Mouse (Mus musculus) limb, embryonic 13.5 days (tissue): ENCODE results near the gene Psg16. TPM values are rescaled to one million over a fixed set of nuclear protein-coding genes. Genes with fewer than 3 reads are reported as not detected.
A peak's percentile ranks its signal among the peaks of the same experiment; 100 is the strongest.

ENCODE experiments used
- ATAC-seq: fragments of 200-750 bp; cut with Nextera tagmentation; 2 replicates; pipeline ENCODE4 v1.8.0; 2017; ENCODE audit warnings: low read depth, moderate number of reproducible peaks, moderate TSS enrichment; ENCODE audit not compliant: low FRiP score
- H3K27ac ChIP-seq: fragments of 300-500 bp; sonication (generic); 2 replicates; pipeline ENCODE4 v1.5.1; 2015; ENCODE audit warnings: inconsistent platforms, mild to moderate bottlenecking, moderate library complexity
- H3K27me3 ChIP-seq: fragments of 300-500 bp; sonication (generic); 2 replicates; pipeline ENCODE4 v1.6.1; 2015; ENCODE audit warnings: mild to moderate bottlenecking, inconsistent platforms
- H3K36me3 ChIP-seq: fragments of 300-500 bp; sonication (generic); 2 replicates; pipeline ENCODE4 v1.6.1; 2015; ENCODE audit warnings: inconsistent platforms, mild to moderate bottlenecking, moderate library complexity
- H3K4me1 ChIP-seq: fragments of 300-500 bp; sonication (generic); 2 replicates; pipeline ENCODE4 v1.6.1; 2015; ENCODE audit warnings: inconsistent platforms
- H3K4me2 ChIP-seq: fragments of 300-500 bp; sonication (generic); replicated peaks from 2 replicates; pipeline ENCODE4 v1.6.1; 2015; ENCODE audit warnings: inconsistent platforms, mild to moderate bottlenecking, moderate library complexity
- H3K4me3 ChIP-seq: fragments of 300-500 bp; sonication (generic); 2 replicates; pipeline ENCODE4 v1.5.1; 2015; ENCODE audit warnings: moderate library complexity, mild to moderate bottlenecking, inconsistent platforms
- H3K9ac ChIP-seq: fragments of 300-500 bp; sonication (generic); 2 replicates; pipeline ENCODE4 v1.6.1; 2015; ENCODE audit warnings: mild to moderate bottlenecking, inconsistent platforms
- H3K9me3 ChIP-seq: fragments of 300-500 bp; sonication (generic); 2 replicates; pipeline ENCODE4 v1.6.1; 2016; ENCODE audit warnings: inconsistent platforms
- WGBS: fragments of 180-500 bp; shearing (Covaris S2); methylation state at CpG from one replicate; pipeline ENCODE4 v1.1.7; 2015; 5-methylcytosine and 5-hydroxymethylcytosine counted together
- polyA plus RNA-seq: library from polyadenylated mRNA; unstranded; fragments of >200 nt; fragmentation: Nextera tagmentation; extraction: Ambion mirVana; gene quantifications from 2 replicates; pipeline ENCODE4 v1.2.1, GENCODE M21; 2015

Psg16 gene
- 0.06 and 0.17 TPM in 2 replicates for polyA plus RNA-seq

DNA sequence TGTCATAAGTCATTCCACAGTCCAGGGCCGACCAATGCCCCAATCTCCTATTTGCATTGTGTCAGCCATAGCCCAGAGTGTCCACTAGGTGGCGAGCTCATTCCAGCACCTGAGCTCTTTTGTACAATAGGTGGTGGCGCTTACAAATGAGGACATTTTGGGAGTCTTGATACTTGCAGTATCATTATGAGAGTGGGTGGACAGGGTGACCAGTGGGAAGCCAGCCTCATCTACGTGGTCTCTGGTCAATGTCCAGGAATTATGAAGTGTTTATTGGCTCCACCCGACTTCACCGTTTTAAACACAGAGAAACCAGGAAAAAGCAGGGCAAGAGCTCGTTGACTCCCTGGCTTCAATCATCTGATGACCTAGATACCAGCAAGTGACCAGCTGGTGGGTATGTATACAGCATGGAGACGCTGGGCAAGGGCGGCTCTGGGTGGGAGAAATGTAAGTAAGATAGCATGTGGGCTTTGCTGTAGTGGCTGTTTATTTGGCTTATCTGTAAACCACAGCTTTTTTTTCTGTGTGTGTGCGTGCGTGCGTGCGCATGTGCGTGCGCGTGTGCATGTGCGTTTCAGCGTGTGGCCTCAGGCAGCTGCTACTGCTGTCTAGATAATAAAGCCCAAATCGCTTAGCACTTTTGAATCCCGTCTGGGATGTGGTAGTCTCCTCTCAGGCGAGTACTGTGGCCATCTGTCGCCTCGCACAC, at the start of gene Psg16:
TSS of gene Psg16 (plus strand) at position 137 of the 712 bp plus-strand sequence.
- ATAC-seq, result peak; percentile 77; the same call in 1 of the 2 replicates
- H3K36me3 ChIP-seq, result no peaks in the 10 kb centered on the region

DNA sequence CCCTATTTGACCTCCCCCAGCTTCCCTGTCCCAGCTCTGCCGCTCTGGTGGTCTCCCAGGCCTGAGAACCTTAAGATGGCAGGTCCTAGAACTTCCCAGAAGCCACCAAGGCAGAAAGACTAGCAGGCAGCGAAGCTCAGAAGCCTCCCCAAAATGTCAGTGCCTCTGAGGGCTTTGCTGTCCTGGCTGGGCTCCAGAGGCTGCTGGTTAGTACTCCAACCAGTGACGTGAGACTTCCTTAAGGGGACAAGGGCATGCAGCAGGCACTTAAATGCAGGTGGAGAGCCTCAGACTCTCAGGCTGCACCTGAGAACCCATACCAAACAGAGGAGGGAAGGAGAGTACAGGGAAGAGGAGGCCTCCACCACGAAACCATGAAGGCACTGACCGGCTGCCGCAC, 49.7 kb upstream of the Psg16 start:
- no peak for ATAC-seq
- Histone ChIP-seq H3K4me3 (no peak overlapping the region), H3K4me2 (peak overlapping the region; percentile 84), H3K9me3 (no peaks in the 10 kb centered on the region), H3K36me3 (peaks cover 56% of the 10 kb centered on the region), H3K27ac (peak overlapping the region; percentile 39; the same call in 1 of the 2 replicates), H3K4me1 (peaks cover 36% of the 10 kb centered on the region), H3K9ac (peak overlapping the region; percentile 87), H3K27me3 (no peaks in the 10 kb centered on the region)
- 84% methylated on average over 6 of the region's 6 CpGs for WGBS

More for the DNA sequence above, at the start of gene Psg16:
- H3K4me3 ChIP-seq, result no peak within 1 kb of the TSS
- H3K27me3 ChIP-seq, result no peaks in the 10 kb centered on the region
- H3K4me1 ChIP-seq, result no peaks in the 10 kb centered on the region
- no peak within 1 kb of the TSS for H3K4me2 ChIP-seq
- H3K9ac ChIP-seq, result no peak within 1 kb of the TSS
- H3K9me3 ChIP-seq, result no peaks in the 10 kb centered on the region
- 65% methylated on average over 23 of the region's 23 CpGs for WGBS
- H3K27ac ChIP-seq, result no peak within 1 kb of the TSS

DNA sequence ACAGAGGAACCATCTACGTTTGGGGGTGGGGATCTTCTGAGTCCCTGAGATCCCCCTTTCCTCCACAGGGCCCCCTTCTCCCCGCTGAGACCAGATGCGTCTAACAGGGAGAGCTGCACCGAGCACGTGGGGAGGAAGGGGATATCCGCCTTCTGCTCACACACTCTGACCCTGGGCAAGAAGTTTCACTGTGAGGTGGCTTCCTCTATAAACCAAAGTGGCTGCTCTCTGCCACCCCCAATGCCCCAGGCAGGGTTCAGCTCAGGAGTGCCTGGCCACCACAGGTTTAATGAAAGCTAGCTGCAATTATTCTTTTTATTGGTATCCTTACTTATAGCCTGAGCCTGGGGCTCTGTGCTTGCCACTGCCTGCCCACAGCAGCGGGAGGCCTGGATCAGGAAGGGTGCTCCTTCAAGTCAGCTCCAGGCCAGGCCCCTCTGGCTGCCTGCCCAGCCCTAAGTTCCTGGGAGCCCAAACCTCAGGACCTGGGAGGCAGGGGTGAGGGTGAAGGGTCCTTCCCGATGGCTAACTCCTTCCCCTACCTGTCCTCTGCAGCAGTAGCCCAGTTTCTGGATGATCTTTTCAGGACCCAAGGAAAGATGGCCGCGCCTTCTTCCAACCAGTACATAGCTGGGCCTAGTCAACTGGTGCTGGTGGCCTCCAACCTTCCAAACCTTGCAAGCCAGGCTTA, 48.9 kb upstream of the Psg16 start:
- no peak for ATAC-seq
- Histone ChIP-seq H3K36me3 (peaks cover 48% of the 10 kb centered on the region), H3K4me2 (peak overlapping the region; percentile 84), H3K27ac (peak overlapping the region; percentile 39; the same call in 1 of the 2 replicates), H3K27me3 (no peaks in the 10 kb centered on the region), H3K9me3 (no peaks in the 10 kb centered on the region), H3K4me3 (no peak overlapping the region), H3K4me1 (peaks cover 36% of the 10 kb centered on the region), H3K9ac (peak overlapping the region; percentile 87)
- WGBS, result 46% methylated on average over 10 of the region's 10 CpGs

DNA sequence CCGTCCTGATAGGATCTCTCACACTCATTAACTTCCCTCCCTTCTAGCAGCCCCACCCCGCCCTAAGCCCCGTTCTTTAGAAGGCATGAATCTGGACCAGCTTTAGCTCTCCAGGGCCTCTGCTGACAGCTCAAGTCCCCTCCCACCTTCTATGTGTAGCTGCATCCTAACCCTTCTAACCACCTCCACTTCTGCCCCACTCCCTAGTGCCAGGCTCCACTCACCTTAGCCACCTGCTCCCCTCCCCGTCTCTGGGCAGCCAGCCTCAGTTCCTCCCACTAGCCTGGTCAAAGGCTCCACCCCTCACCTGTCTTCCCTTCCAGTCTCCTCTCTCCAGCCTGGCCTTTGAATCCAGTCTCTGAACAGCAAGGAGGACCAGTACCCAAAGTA, 48.3 kb upstream of the Psg16 start:
- peak overlapping the region; percentile 84 for H3K4me2 ChIP-seq
- H3K4me3 ChIP-seq, result no peak overlapping the region
- 62% methylated on average over 4 of the region's 4 CpGs for WGBS
- H3K36me3 ChIP-seq, result peaks cover 43% of the 10 kb centered on the region
- H3K27ac ChIP-seq, result peak overlapping the region; percentile 39; the same call in 1 of the 2 replicates
- peaks cover 36% of the 10 kb centered on the region for H3K4me1 ChIP-seq
- no peaks in the 10 kb centered on the region for H3K9me3 ChIP-seq
- H3K9ac ChIP-seq, result peak overlapping the region; percentile 87; the same call in 1 of the 2 replicates
- ATAC-seq, result no peak
- H3K27me3 ChIP-seq, result no peaks in the 10 kb centered on the region

DNA sequence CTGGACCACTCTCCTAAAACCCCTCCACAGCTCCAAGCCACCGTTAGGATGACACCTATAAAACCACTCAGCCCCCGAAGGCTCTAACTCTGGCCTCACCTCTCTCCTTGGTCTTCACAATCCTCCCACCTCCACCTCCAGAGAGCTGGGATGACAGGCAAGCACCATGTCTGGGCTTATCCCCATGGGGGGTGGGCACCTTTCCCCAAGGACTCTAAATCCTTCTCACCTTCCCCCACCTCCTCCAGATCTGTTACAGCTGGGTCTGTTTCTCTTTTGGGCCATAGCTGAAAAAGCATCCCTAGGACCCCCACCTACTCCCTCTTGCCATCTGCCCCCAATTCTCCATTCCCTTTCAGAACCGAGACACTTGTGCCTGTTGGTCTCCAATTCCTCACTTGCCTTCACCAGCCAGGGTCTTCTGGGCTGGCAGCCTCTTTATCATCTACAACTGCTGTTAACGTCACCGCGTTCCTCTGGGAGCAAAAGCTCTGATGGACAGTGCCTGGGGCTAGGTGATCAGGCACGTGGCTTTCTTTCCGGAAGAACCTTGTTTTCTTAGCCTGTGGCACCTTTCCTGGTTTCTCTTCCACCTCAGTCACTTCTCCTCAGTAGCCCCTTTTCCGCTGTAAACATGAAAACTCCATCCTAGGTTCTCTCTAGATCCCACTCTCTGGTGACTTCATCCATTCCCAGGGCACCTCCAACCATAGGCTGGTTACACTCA, 47.8 kb upstream of the Psg16 start:
- Histone ChIP-seq H3K9me3 (no peaks in the 10 kb centered on the region), H3K9ac (peak overlapping the region; percentile 87), H3K4me3 (peak overlapping the region; percentile 88), H3K27me3 (no peaks in the 10 kb centered on the region), H3K4me1 (peaks cover 36% of the 10 kb centered on the region), H3K36me3 (peaks cover 38% of the 10 kb centered on the region), H3K27ac (no peak overlapping the region), H3K4me2 (peak overlapping the region; percentile 84)
- 60% methylated on average over 9 of the region's 9 CpGs for WGBS
- no peak for ATAC-seq

DNA sequence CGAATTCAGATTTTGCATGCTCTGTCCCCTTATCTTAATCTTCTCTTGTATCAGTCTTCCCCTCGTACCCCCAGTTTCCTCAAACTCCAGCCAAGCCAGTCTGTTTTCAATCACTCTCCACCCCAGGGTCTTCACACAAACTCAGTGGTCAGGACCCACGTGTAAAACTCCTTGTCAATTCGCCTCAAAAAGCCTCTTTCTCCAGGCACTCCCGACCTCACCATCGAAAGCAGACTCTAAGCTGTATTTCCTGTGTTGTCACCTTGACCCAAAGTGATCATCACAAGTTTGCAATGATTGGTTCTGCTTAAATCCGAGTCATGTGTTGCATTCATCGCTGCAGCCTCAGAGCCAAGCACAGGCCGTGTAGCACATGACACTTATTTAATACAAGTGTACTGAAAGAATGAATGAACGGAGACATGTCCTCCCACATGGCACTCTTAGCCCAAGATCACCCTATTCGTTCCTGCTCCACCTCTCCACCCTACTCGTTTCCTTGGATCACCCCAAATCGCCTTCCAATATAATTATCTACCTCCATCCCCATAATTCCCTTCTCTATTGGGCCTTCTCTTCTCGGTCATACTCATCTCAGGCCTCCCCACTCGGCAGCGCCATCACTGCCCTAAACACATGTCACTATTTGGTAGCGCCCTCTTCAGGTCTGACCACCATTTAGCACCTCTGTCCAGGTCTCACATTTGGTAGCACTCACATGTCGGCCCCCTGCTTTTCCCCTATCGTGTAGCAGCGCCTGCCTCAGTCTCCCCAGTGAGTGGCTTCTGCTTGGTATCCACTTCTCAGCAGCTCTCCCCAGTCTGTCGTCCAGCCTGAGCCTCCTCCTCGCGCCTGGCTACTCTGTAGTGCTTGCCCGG, 46.9 kb upstream of the Psg16 start:
- H3K27ac ChIP-seq, result peak overlapping the region; percentile 85; the same call in 1 of the 2 replicates

DNA sequence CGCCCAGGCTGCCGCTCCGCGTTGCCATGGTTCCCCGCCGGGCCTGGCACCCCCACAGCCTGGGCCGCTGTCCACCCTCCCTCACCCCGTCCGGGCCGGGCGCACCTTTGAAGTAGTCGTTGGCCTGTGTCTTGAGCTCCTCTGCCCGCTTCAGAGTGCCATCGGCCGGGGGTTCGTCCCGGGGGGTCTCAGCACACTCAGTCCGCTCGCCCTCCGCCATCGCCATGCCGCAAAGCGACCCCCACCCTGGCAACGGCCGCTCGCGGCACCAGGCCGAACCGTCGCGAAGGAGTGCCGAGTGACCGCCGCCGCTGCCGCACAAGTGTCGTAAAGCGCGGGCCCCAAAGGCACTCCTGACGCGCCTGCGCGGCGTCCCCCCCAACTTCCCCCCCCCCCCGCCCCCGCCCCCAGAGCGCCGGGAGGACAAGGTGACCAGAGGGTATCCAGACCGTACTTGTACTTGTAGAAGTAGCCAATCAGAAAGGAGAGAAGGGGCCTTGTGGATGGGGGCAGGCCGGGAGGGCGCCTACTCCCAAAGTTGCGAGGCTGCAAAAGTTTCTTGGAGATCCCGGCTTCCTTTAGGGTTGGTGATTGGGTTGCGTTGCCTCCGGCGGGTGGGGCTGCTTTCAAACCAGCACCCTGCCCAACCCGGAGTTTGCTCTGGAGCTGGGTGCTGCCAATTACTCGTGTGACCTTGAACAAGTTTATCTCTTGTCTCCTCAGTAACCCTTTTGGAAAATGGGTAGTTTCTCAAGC, 46.1 kb upstream of the Psg16 start, which contains the start of gene Ppp5c:
TSS of gene Ppp5c (minus strand) at position 337 of the 756 bp plus-strand sequence.
- Histone ChIP-seq H3K27ac (peak within 1 kb of the TSS; percentile 85), H3K4me2 (peak within 1 kb of the TSS; percentile 84), H3K27me3 (no peaks in the 10 kb centered on the region), H3K36me3 (peaks cover 38% of the 10 kb centered on the region), H3K9me3 (no peaks in the 10 kb centered on the region), H3K4me3 (peak within 1 kb of the TSS; percentile 88), H3K4me1 (peaks cover 36% of the 10 kb centered on the region), H3K9ac (peak within 1 kb of the TSS; percentile 87)
- ATAC-seq, result peak; percentile 85
- WGBS, result under 1% methylated on average over 57 of the region's 58 CpGs

More for the DNA sequence above, 46.9 kb upstream of the Psg16 start:
- Histone ChIP-seq H3K9ac (peak overlapping the region; percentile 87), H3K36me3 (peaks cover 38% of the 10 kb centered on the region), H3K27me3 (no peaks in the 10 kb centered on the region), H3K4me1 (peaks cover 36% of the 10 kb centered on the region), H3K4me3 (peak overlapping the region; percentile 88), H3K4me2 (peak overlapping the region; percentile 84), H3K9me3 (no peaks in the 10 kb centered on the region)
- WGBS, result 6% methylated on average over 24 of the region's 24 CpGs
- ATAC-seq, result peak; percentile 38

DNA sequence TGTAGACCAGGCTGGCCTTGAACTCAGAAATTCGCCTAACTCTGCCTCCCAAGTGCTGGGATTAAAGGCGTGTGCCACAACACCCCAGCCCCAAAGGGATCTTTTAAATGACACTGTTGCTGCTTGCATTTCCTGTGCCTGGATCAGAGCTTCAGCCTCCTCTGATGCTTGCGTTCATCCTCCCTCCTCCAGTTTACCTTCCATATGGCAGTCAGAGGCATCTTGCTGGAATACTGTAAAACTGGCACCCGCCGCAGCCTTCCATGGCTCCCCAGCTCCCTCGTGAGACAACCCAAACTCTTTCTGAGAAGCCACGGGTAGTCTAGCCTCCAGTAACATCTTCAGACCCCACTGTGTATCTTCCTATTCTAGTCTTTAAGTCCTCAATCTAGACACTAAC, 44.9 kb upstream of the Psg16 start:
- 72% methylated on average over 7 of the region's 7 CpGs for WGBS

DNA sequence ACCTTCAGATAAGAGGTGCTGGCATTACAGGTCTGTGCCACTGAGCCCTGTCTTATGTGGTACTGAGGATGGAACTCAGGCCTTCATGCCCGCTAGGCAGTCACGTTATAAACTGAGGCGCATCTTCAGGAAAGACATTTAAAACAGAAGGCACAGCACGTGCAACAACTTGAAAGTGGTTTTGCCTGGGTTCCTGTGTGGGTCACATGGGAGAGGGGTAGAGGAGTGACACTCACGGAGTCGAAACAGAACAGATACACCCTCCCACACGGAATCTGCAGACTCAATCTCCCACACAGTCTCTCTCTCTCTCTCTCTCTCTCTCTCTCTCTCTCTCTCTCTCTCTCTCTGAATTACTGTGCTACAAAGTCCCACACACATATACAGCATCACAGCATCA, 43.6 kb upstream of the Psg16 start:
- Histone ChIP-seq H3K4me2 (no peak overlapping the region), H3K27ac (no peak overlapping the region), H3K9ac (no peak overlapping the region), H3K4me1 (peaks cover 19% of the 10 kb centered on the region), H3K27me3 (no peaks in the 10 kb centered on the region), H3K9me3 (no peaks in the 10 kb centered on the region), H3K36me3 (peaks cover 44% of the 10 kb centered on the region), H3K4me3 (no peak overlapping the region)
- ATAC-seq, result no peak
- 77% methylated on average over 7 of the region's 7 CpGs for WGBS

More for the DNA sequence above, 44.9 kb upstream of the Psg16 start:
- no peak overlapping the region for H3K4me3 ChIP-seq
- no peaks in the 10 kb centered on the region for H3K27me3 ChIP-seq
- no peak for ATAC-seq
- no peak overlapping the region for H3K27ac ChIP-seq
- H3K9ac ChIP-seq, result no peak overlapping the region
- H3K4me2 ChIP-seq, result no peak overlapping the region
- peaks cover 32% of the 10 kb centered on the region for H3K4me1 ChIP-seq
- no peaks in the 10 kb centered on the region for H3K9me3 ChIP-seq
- peaks cover 44% of the 10 kb centered on the region for H3K36me3 ChIP-seq

DNA sequence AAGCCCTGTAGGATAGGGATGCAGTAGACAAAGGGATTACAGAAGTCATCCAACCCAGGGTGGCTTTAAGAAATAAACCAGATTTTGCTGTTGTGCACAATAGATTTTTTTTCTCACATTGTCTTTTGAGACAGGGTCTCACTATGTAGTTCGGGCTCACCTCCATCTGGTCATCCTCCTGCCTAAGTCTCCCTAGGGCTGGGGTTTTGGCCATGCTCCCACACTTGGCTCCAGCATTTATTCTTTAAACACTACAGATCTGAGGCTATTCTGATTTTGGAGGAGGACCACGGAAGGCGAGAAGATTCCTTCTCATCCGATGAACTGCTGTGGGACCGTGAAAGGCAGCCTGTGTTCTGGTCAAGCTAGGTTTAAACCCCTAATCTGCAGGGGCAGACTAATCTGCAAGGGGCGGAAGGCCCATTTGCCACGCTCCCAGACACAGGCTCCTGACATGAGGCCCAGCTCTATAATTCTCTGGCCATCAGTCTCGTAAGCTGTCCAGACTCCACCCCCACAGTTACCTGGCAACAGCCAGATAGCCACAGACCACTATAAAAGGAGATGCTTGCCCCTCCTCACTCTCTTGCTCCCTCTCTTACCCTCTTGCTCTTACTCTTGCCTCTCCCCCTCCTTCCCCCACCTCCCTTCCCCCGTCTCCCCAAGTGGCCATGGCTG, 35.7 kb upstream of the Psg16 start:
- H3K4me3 ChIP-seq, result no peak overlapping the region
- H3K9ac ChIP-seq, result no peak overlapping the region
- H3K4me2 ChIP-seq, result no peak overlapping the region
- ATAC-seq, result no peak
- H3K9me3 ChIP-seq, result no peaks in the 10 kb centered on the region
- H3K27me3 ChIP-seq, result no peaks in the 10 kb centered on the region
- no peaks in the 10 kb centered on the region for H3K4me1 ChIP-seq
- peaks cover 88% of the 10 kb centered on the region for H3K36me3 ChIP-seq
- 52% methylated on average over 9 of the region's 9 CpGs for WGBS
- H3K27ac ChIP-seq, result no peak overlapping the region
